Mouse (Mus musculus) embryo, embryonic 10.5 days (tissue): ENCODE results near the gene Ccdc163.

Experiments used
- DNase-seq: peaks from one replicate; pipeline ENCODE4 v3.0.0-alpha.2; 2015; ENCODE audit warnings: low spot score

Ccdc163 gene

GRCm38 (mm10) chr4:116703804-116704203 lies 4.5 kb upstream of the Ccdc163 start:
- peak; percentile 84 for DNase-seq

GRCm38 (mm10) chr4:116707666-116708065 lies 643 bp upstream of the Ccdc163 start:
- no peak for DNase-seq

GRCm38 (mm10) chr4:116708791-116709390 lies 582 bp downstream of the Ccdc163 start:
- no peak for DNase-seq

- DNase-seq: no peak
Observed at GRCm38 (mm10) chr4:116710154-116710553, 1.8 kb downstream of the Ccdc163 start.

- no peak for DNase-seq
Observed at GRCm38 (mm10) chr4:116712536-116712935, 4.2 kb downstream of the Ccdc163 start.

GRCm38 (mm10) chr4:116719396-116719795 lies 11.1 kb downstream of the Ccdc163 start:
- peak; percentile 91 for DNase-seq

- DNase-seq: peak; percentile 100
Observed at GRCm38 (mm10) chr4:116720343-116721097, 12.2 kb downstream of the Ccdc163 start, which contains the start of gene Tesk2. Gene Tesk2 (plus strand): TSS chr4:116720948.

GRCm38 (mm10) chr4:116721098-116721628 lies 12.9 kb downstream of the Ccdc163 start:
- DNase-seq: no peak

- peak; percentile 13 for DNase-seq
Observed at GRCm38 (mm10) chr4:116722230-116722629, 13.9 kb downstream of the Ccdc163 start.

- no peak for DNase-seq
Observed at GRCm38 (mm10) chr4:116725444-116725843, 17.1 kb downstream of the Ccdc163 start.

GRCm38 (mm10) chr4:116727401-116727800 lies 19.1 kb downstream of the Ccdc163 start:
- DNase-seq: no peak

- no peak for DNase-seq
Observed at GRCm38 (mm10) chr4:116729532-116729931, 21.2 kb downstream of the Ccdc163 start.

GRCm38 (mm10) chr4:116731077-116731476 lies 22.8 kb downstream of the Ccdc163 start:
- no peak for DNase-seq

- DNase-seq: no peak
Observed at GRCm38 (mm10) chr4:116732355-116732754, 24.0 kb downstream of the Ccdc163 start.

- no peak for DNase-seq
Observed at GRCm38 (mm10) chr4:116734996-116735395, 26.7 kb downstream of the Ccdc163 start.

- no peak for DNase-seq
Observed at GRCm38 (mm10) chr4:116738972-116739751, 30.9 kb downstream of the Ccdc163 start.

GRCm38 (mm10) chr4:116749750-116750149 lies 41.4 kb downstream of the Ccdc163 start:
- DNase-seq: no peak

GRCm38 (mm10) chr4:116761914-116762313 lies 53.6 kb downstream of the Ccdc163 start:
- no peak for DNase-seq

- DNase-seq: no peak
Observed at GRCm38 (mm10) chr4:116764001-116764400, 55.7 kb downstream of the Ccdc163 start.

- no peak for DNase-seq
Observed at GRCm38 (mm10) chr4:116768510-116768909, 60.2 kb downstream of the Ccdc163 start.

- no peak for DNase-seq
Observed at GRCm38 (mm10) chr4:116769060-116769459, 60.8 kb downstream of the Ccdc163 start.

- DNase-seq: no peak
Observed at GRCm38 (mm10) chr4:116776391-116776790, 68.1 kb downstream of the Ccdc163 start.
